Mouse (Mus musculus): ENCODE results near the gene Map4. TPM values are rescaled to one million over a fixed set of nuclear protein-coding genes. Genes with fewer than 3 reads are reported as not detected.

Map4 gene
- 117 and 129 TPM in 2 replicates for polyA plus RNA-seq (2012; rRNA removed)

DNA sequence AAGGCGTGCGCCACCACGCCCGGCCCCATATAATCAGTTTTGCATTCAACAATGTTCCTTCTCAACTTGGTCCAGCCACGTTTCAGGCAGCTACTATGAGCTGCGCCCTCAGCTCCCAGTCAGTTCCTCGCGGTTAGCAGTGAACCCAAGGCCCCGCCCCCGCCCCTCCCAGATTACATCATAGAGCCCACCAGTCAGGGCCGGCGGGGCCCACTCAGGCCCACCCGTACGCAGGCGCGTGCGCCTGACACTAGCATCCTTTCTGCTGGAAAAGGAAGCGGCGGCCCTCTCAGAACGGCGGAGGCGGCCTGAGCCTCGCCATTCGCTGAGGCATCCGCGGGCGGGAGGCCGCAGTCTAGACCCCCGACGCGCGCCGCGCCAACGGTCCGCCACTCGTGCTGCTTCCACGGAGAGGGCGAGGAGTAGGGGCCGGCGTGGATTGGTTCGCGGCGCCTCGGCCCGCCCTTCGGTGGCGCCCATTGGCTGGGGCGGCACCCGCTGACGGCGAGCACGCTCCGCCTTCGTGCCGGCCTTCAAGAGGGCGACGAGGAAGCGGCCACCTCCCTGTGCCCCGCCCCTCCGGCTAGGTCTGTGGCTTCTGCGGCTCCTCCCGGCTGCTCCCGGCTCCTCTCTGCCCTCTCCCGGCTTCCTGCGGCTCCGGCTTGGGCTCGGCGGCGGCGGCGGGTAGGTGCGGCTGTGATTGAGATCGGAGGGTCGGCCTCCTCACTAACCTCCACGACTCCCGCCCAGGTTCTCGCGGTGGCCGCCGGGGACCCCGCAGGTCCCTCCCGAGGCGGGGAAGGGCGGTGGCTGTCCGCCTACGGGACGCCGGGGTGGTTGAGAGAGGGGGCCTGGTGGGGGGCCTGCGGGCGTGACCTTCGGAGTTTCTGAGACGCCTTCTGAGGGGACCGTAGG, at the start of gene Map4:
Gene Map4 (plus strand): TSS at position 204 of the 915 bp plus-strand sequence.
- DNase-seq (ENCODE audit: low read depth, low spot score): peak; percentile 72
- WGBS: under 1% methylated on average over 94 of the region's 94 CpGs

DNA sequence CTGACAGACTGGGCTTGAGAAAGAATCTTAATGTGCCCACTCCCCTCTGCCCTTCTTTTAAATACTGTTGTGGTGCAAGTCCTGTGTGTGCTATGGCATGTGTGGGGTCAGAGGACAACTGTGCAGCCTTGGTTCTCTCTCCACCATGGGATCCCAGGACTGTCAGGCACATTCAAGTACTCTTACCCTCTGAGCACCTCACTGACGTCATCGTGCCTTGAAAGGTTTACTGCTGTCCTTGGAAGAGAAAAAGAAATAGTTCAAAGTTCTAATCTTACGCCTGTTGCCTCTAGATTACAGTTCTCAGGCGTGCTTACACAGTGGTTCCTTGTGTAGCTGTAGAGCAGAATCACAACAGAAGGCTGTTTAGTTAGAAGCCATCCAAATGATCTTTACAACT, 45.0 kb upstream of the Map4 start:
- no peak for DNase-seq (ENCODE audit: low read depth, low spot score)
- WGBS: 26% methylated on average over 4 of the region's 4 CpGs

DNA sequence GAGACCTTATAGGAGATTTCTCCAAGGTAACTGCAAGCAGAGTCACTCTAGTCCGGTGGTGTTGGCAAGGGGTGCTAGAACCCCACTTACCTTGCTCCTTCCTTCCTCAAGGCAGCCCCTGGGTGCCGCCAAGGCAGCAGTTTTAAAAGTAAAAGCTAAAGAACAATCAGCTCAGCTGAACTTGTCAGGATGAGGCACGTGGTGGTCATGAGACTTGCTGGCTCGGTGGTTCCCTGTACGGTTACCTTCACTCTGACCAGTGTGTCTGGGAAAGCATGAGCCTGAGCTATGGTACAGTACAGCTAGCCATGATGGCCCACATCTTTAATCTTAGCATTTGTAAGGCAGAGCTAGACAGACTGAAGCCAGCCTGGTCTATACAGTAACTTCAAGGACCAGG, 43.9 kb upstream of the Map4 start:
- no peak for DNase-seq (ENCODE audit: low read depth, low spot score)
- 89% methylated on average over 5 of the region's 5 CpGs for WGBS

DNA sequence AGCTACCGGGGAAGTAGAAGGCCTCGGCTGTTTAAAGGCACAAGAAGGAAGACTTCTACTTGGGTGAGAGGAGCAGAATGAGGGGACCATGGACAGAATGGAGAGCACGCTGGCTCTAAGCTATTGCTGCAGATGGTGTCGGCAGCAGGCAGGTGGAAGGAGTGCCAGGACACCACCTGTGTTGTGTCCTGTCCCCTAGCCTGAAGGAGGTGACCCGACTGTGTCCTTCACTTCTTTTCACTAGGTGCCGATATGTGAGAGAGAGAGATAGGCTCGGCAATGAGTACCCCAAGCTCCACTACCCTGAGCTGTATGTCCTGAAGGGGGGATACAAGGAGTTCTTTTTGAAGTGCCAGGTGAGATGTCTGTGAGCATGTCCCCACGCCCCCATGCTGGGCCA, 39.8 kb upstream of the Map4 start:
- WGBS: 91% methylated on average over 8 of the region's 8 CpGs
- DNase-seq (ENCODE audit: low read depth, low spot score): no peak

DNA sequence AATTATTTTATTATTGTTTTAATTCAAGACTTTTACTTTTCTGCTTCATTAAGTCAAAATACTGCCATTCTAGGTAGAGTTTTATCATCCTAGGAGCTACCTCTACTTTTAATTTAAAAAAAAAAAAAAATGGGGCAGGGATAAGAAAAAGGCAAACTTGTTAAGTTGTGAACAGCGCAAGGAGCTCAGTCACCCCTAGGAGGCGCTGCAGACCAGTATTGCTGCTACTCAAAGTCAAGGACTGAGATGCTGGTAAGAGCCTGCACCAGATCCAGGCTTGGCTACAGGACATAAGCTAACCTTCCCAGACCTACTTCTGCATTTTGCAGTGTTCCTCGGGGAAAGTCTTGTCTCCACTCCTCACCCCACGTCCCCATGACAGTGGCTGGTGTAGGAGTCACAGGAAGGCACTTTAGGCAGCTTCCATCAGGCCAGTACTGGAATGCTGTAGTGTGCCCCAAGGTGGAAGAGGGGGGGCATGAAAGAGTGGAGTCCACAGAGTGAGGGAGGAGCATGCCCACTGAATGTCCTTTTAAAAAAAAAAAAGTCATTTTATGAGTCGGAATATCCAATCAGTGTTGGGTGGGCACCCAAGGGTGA, 38.5 kb upstream of the Map4 start:
- WGBS: 55% methylated on average over 5 of the region's 5 CpGs
- no peak for DNase-seq (ENCODE audit: low read depth, low spot score)

DNA sequence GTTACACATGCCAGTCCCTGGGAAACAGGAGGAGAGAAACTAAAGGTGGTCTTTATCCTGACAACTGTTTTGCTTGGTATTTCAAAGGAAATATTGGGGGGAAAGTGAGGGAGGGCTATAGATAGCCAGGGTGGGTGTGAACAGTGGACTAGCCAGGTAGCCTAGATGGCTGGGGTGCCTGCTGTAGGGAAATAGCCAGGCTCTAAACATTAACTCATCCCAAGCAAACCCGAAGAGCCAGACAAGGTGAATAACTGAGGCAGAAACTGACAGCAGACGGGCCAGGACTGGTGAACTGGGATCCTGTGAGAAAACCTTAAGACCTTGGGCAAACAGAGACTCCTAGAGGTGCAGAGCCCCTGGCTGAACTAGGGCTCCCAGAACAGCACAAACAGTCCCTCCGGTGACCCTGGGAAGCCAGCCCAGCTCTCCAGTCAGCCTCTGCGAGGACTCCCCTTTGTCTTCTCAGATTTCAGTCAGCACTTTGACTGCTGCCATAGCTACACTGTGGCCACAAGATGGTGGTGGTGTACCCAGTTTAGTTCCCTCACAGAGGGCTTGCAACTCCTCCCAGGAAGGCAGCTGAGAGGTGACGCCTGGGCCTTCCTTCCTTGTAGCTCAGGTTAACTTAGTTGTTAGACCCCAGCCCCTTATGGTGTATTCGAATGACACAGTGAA, 36.7 kb upstream of the Map4 start:
- DNase-seq (ENCODE audit: low read depth, low spot score): no peak
- WGBS: 30% methylated on average over 6 of the region's 6 CpGs

DNA sequence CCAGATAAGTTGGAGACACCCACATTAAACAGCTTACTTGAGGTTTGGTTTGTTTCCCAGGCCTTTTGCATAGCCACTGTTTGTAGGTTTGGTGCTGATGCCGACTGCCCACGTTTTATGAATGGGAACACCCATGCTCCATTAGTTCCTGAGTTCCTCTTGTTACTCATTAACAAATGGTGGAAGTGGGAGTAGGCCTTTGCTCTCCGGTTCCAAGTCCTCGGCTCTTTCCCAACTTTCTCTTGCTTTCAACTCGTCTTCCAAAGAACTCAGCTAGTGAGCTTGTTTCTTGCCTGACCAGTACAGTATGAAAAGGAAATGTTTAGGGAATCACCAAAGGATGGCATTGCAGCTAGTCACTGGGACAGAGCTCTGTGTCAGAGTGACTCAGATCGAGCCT, 35.7 kb upstream of the Map4 start:
- 31% methylated on average over 6 of the region's 6 CpGs for WGBS
- DNase-seq (ENCODE audit: low read depth, low spot score): peak; percentile 82

DNA sequence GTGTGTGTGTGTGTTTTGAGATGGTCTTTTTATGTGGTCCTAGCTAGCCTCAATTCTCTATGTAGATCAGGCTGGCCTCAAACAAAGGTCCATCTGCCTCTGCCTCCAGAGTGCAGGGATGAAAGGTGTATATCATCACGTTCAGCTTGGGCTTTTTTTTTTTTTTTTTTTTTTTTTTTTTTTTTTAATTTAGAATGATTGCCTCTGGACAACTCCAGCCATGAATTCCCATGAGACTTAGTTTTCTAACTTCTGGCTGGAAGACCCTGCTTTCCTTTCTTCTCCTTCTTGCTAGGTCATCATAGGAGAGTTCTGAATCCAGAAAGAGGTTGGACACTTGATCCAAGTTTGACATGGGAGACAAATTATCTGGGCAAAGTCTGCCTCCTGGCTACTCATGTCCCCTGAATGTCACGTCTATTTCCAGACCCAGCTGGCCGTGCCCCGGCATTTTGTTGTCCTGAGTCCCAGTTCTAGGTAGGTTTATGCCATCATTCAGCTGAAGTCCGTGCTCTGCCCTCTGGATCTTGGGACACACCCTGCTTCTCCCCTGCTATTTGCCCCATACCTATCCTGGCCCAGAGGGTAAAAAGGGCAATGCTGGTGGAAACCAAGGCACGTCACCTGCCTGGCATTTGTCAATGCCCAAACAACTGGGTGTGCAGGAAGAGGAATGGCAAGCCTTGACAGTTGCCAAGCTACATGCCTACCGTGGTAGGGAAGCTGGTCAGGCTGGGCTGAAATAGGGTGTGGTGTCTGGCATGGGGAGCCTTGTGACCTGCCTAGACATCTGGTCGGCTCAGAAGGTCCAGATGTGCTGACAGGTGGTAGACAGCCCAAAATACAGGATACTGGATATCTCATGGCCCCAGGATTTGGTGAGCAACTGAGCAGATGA, 34.8 kb upstream of the Map4 start:
- WGBS: 34% methylated on average over 8 of the region's 8 CpGs
- no peak for DNase-seq (ENCODE audit: low read depth, low spot score)

DNA sequence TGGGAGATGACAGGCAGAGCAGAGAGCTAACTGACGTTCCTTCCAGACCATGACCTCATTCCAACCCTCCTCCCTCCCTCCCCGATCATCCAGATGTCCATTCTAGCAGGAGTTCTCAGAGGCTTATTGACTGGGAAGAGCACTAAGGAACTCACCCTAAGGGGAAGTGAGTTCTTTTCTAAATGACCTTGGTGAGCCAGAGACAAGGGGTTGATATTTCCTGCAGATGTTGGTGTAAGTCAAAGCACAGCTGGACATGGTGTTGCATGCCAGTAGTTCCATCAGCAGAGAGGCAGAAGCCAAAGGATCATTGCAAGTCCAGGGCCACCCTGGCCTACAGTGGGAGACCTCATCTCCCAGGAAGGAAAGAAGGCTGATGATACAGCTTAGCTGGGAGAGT, 33.2 kb upstream of the Map4 start:
- WGBS: 54% methylated on average over 2 of the region's 2 CpGs
- no peak for DNase-seq (ENCODE audit: low read depth, low spot score)

DNA sequence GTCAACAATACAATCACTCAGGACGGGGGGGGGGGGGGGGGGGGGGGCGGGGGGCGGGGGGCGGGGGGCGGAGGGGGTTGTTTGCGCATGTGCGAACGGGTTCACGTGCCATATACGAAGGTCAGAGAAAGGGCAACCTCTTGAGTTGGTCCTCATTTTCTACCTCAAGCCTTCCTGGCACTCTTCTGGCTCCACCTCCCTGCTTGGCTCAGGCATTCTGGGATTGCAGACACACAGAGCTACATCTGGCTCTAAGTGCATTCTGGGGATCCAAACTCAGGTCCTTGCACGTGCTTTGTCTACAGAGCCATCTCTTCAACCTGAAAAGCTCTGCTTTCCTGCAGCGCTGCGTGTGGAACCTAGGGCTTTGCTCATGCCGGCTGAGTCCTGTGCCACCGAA, 31.9 kb upstream of the Map4 start:
- DNase-seq (ENCODE audit: low read depth, low spot score): no peak
- 39% methylated on average over 15 of the region's 15 CpGs for WGBS

DNA sequence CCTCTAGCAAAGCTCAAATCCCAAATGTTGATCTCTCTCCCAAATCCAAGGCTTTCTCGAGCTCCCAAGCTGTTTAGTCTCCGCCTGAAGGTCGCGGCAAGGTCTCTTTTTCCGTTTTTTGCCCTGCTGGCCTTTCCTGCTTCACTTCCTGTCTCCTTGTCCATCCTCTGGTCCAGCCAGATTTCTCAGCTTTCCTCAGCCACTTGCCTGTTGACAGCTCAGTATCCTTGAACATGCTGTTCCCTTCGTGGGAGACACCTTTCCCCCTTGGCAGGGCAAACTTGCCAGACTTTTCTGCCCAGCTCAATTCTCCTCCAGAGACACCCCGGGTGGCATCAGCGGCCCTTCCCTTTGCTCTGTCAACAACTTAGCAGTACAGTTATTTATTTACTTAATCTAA, 31.5 kb upstream of the Map4 start:
- DNase-seq (ENCODE audit: low read depth, low spot score): no peak
- WGBS: 57% methylated on average over 8 of the region's 8 CpGs

DNA sequence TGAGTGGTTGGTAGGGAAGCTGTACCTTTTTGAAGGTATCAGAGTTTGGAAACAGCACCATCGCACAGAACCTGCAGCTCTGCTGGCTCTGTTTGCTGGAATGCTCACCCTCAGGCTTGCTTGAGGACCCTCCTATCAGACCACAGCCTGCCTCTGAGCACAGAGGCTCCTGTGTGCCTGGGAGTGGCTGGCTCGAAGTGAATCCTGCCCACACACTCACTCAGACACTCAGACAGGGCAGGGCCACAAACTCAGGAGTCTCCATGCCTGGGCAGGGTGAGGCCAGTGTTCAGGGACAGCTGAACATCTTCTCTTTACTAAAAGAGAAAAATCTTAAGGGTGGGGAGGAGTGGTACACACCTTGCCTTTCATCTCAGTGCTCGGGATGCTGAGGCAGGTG, 30.7 kb upstream of the Map4 start:
- WGBS: 69% methylated on average over 3 of the region's 3 CpGs
- DNase-seq (ENCODE audit: low read depth, low spot score): no peak

DNA sequence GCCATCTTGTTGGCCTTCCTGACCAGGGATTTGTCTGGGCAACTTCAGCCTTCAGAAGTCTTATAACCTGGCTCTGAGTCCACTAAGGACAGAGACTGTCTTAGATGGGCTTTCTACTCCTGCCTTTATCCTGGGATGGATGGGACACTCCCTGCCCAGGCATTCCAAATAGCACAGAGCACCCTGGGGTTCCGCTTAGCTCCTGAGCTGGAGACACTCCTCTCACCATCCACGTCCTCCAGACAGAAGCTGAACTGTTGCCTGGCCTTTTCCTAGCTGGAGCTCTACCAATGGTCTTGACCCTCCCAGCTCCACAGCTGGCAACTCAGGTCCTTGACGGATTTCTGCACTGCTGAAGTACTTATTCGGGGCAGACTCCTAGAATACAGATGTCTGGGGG, 29.0 kb upstream of the Map4 start:
- 57% methylated on average over 4 of the region's 4 CpGs for WGBS
- no peak for DNase-seq (ENCODE audit: low read depth, low spot score)

DNA sequence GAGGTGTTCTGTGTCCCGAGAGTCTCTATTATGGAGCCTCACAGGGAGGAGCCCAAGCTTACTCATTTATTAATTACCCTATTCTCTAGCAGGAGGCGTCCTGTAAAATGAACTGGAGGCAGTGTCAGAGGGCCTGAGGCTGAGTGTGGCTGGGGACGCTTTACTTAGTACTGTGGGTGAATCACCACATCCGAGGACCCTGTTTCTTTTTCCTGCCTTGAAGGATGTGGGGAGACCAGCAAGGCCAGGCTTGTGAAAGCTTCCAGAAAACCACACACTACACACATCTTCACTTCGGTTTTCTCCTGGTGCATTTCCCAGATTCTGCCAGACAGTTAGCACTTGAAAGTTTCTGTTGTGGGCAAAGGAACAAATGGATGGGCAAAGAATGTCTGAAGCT, 28.5 kb upstream of the Map4 start:
- WGBS: 62% methylated on average over 5 of the region's 5 CpGs
- DNase-seq (ENCODE audit: low read depth, low spot score): no peak

DNA sequence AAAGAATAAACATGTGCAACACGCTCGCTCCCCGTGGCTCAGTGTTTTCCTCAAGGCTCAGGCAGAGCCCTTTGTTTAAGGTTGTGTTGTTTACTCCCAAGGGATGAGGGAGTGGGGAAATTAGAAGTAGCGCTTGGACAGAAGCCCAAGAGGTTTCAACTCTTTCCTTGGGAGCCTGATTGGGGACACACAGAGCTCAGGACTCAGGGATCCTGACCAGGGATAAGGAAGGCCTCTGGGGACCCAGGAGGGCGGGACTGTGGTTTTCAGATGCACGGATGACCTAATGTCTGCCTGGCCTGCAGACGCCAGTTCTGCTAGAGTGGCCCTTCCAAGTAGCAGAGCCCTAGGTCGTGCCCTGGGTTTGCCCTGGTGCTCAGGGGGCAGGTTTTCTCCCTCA, 24.0 kb upstream of the Map4 start:
- no peak for DNase-seq (ENCODE audit: low read depth, low spot score)

DNA sequence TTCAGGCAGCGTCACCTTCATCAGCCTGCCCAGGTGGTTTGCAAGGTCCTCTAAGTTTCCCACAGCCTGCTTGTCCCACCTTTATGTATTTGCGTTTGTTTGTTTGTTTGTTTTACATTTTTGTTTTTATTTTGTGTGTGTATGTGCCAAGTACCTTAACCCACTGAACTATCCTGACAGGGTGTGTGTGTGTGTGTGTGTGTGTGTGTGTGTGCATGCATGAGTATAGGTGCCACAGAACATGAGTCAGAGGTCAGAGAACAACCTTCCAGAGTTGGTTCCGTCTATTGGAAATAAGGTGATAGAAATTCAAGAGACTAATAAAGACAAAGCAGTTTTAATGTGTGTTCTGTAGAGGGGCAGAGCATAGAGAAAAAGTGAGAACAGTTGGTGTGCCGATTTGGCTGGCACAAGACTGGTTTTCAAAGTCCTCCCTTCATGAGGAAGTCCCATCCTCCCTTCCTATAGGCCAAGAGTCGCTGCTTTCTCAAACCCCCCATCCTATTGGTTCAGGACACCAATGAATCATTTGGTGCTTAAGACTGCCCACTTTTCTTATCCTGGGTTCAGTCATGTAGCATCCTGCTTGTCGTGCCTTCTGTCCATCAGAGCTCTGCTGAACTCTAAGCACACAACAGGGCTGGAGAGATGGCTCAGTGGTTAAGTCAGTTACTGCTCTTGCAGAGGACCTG, 23.3 kb upstream of the Map4 start:
- DNase-seq (ENCODE audit: low read depth, low spot score): no peak
- WGBS: 62% methylated on average over 6 of the region's 6 CpGs

More for the DNA sequence above, 24.0 kb upstream of the Map4 start:
- 59% methylated on average over 8 of the region's 8 CpGs for WGBS

DNA sequence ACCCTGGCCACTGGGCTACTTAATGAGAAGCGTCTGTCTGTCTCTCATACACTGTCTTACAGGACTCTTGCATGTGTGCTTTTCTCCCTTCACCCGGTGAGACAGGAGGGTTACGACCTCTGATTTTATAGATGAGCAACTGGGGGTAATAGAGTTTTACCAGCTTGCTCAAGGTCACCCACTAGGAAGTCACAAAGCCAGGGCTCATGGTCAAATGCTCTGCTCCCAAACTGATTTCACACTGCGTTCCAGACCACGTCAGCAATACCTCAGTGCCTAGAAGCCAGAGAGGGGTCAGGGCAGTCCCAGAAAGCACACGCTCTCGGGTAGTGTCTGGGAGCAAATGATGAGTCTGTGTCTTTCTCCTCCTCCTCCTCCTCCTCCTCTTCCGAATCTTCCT, 22.2 kb upstream of the Map4 start:
- DNase-seq (ENCODE audit: low read depth, low spot score): no peak
- 57% methylated on average over 8 of the region's 8 CpGs for WGBS

DNA sequence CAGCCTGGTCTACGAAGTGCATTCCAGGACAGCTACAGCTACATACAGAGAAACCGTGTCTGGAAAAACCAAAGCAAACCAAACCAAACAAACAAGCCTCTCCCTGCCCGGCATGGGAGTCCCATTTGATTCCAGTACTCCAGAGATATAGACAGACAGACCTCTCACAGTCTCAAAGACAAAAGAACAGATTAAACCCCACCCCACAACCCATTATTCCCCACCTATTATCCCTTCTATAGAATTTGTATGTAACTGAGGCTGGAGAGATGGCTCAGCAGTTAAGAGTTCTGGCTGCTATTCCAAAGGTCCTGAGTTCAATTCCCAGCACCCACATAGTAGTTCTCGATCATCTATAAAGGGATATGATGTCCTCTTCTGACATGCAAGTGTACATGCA, 21.3 kb upstream of the Map4 start:
- WGBS: 89% methylated on average over 4 of the region's 4 CpGs

DNA sequence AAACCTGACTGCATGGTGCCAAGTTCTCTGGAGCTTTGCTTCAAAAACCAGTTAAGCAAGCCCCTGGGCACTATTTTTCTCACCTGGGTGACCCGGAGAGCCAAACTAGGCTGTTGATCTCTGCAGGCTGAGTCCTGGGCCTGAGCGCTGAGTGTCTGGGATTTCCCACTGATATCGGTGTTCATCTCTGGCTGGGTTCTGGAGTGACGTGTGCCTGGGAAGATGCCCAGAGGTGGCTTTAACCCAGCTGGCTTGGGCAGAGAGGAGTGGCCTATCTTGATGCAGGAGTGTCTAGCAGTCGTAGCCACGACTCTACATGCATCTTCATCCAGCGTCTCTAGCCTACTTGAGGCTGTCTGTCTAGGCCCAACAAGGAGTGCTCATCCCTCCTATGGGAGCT, 19.5 kb upstream of the Map4 start:
- no peak for DNase-seq (ENCODE audit: low read depth, low spot score)
- 74% methylated on average over 7 of the region's 7 CpGs for WGBS

More for the DNA sequence above, 21.3 kb upstream of the Map4 start:
- no peak for DNase-seq (ENCODE audit: low read depth, low spot score)
